Mouse (Mus musculus): ENCODE data around the gene Tmcc1. TPM values are rescaled to one million over a fixed set of nuclear protein-coding genes. Genes with fewer than 3 reads are reported as not detected.
A peak's percentile ranks its signal among the peaks of the same experiment; 100 is the strongest.

Gene Tmcc1
- polyA plus RNA-seq, 1 experiment from 2014 or later, result 27.1 TPM

DNA sequence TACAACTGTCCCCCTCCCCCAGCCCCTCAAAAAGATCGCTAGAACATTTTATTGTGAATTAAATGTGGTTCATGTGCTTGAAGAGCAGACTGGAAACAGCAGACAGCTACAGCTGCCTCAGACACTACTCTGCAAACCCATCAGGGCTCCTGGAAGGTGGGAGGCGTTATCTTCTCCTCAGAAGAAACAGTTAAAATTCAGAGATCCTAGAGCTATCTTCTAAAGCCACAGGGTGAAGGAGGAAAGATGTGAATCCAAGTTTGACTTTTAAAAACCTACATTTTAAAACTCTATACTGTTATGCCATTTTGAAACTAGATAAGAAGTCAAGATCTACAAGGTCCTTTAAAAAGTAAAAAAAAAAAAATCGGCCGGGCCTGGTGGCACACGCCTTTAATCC lies 162.2 kb downstream of the Tmcc1 start:
- WGBS, result 95% methylated on average over 5 of the region's 5 CpGs
- Histone ChIP-seq H3K4me2 (ENCODE audit: low read length) (no peak overlapping the region), H3K9me3 (replicated peaks; ENCODE audit: control insufficient read depth, low read length, poor library complexity, severe bottlenecking) (no peaks in the 10 kb centered on the region), H3K27ac (ENCODE audit: low read length) (no peak overlapping the region), H3K4me1 (ENCODE audit: control insufficient read depth, insufficient read depth, low read length) (peaks cover 3% of the 10 kb centered on the region; the same call in 1 of the 2 replicates), H3K4me3 (ENCODE audit: low read depth, low read length) (no peak overlapping the region), H3K36me3 (ENCODE audit: control insufficient read depth, insufficient read depth, low read length) (no peaks in the 10 kb centered on the region), H3K9ac (ENCODE audit: low read depth, low read length) (no peak overlapping the region), H3K27me3 (ENCODE audit: control insufficient read depth, insufficient read depth, low read depth, low read length) (no peaks in the 10 kb centered on the region)
- ATAC-seq, result no peak

DNA sequence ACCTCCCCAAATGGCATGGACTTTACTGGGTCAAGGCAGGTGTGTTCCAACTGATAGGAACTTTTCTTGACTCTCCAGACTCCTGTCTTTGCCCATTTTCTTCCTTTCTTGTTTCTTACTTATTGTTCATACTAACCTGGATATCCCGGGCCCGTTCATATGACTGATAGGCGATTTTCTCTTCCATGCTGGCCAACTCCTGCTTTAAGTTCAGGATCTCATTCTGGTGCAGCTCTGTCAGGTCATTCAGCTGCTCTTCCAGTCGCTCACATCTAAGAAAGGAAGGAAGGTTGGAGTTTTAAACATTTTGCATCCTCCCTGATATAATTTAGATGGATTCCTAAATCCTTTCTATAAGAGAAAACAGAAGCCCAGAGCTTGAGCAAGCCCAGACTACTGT lies 168.6 kb downstream of the Tmcc1 start:
- no peak overlapping the region for H3K27ac ChIP-seq (ENCODE audit: low read length)
- no peak overlapping the region for H3K9ac ChIP-seq (ENCODE audit: low read depth, low read length)
- 91% methylated on average over 4 of the region's 4 CpGs for WGBS
- ATAC-seq, result no peak
- no peak overlapping the region for H3K4me2 ChIP-seq (ENCODE audit: low read length)
- peaks cover 9% of the 10 kb centered on the region for H3K9me3 ChIP-seq (replicated peaks; ENCODE audit: control insufficient read depth, low read length, poor library complexity, severe bottlenecking)
- no peaks in the 10 kb centered on the region for H3K27me3 ChIP-seq (ENCODE audit: control insufficient read depth, insufficient read depth, low read depth, low read length)
- H3K36me3 ChIP-seq (ENCODE audit: control insufficient read depth, insufficient read depth, low read length), result peaks cover 7% of the 10 kb centered on the region; the same call in 1 of the 2 replicates
- no peak overlapping the region for H3K4me3 ChIP-seq (ENCODE audit: low read depth, low read length)
- H3K4me1 ChIP-seq (ENCODE audit: control insufficient read depth, insufficient read depth, low read length), result no peaks in the 10 kb centered on the region

DNA sequence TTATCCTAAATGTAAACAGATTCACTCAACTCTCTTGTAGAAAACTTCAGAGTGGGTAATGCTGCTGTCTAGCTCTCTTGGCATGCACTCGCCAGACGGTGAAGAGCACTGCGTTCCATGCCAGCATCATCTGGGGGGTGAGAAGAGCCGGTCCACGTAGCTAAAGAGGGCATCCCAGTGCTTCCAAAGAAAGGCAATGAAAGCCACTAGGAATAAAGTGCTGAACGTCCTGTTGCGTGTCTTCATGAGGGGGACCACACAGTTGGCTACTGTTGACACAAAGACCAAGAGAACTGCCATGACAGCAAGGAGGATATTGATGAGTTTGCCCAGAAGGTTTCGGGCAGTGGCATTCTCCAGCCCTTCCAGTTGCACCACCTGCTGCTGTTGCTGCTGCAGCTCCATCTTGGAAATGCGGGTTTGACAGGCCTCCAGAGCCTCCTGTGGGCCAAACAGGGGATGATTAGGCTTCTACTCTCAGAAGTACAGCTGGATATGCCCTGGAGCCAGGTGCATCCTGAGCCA lies 171.3 kb downstream of the Tmcc1 start:
- Histone ChIP-seq H3K9ac (ENCODE audit: low read depth, low read length) (no peak overlapping the region), H3K36me3 (ENCODE audit: control insufficient read depth, insufficient read depth, low read length) (peaks cover 7% of the 10 kb centered on the region; the same call in 1 of the 2 replicates), H3K27ac (ENCODE audit: low read length) (no peak overlapping the region), H3K4me2 (ENCODE audit: low read length) (no peak overlapping the region), H3K27me3 (ENCODE audit: control insufficient read depth, insufficient read depth, low read depth, low read length) (no peaks in the 10 kb centered on the region), H3K9me3 (replicated peaks; ENCODE audit: control insufficient read depth, low read length, poor library complexity, severe bottlenecking) (peaks cover 9% of the 10 kb centered on the region), H3K4me1 (ENCODE audit: control insufficient read depth, insufficient read depth, low read length) (no peaks in the 10 kb centered on the region), H3K4me3 (ENCODE audit: low read depth, low read length) (no peak overlapping the region)
- ATAC-seq, result no peak
- 88% methylated on average over 9 of the region's 9 CpGs for whole genome bisulfite sequencing

DNA sequence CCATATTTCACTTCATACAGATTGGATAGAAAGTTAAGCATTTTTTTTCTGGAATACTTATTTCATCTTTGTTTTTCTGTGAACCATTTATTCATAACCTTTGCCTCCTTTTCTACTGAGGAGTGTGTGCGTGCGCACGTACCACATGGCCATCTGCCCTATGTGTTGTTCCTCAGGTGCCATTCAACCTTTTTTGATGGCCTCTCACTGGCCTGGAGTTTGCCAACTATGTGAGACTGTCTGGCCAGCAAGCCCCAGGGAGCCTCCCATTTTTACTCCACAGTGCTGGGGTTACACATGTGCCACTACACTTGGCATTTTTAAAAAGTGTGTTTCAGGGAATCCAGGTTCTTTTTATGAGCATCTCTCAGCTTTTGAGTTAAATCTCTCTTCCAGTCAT lies 177.4 kb downstream of the Tmcc1 start:
- H3K4me2 ChIP-seq (ENCODE audit: low read length), result no peak overlapping the region
- no peak overlapping the region for H3K4me3 ChIP-seq (ENCODE audit: low read depth, low read length)
- H3K4me1 ChIP-seq (ENCODE audit: control insufficient read depth, insufficient read depth, low read length), result no peaks in the 10 kb centered on the region
- H3K9ac ChIP-seq (ENCODE audit: low read depth, low read length), result no peak overlapping the region
- no peaks in the 10 kb centered on the region for H3K27me3 ChIP-seq (ENCODE audit: control insufficient read depth, insufficient read depth, low read depth, low read length)
- H3K36me3 ChIP-seq (ENCODE audit: control insufficient read depth, insufficient read depth, low read length), result no peaks in the 10 kb centered on the region
- no peak overlapping the region for H3K27ac ChIP-seq (ENCODE audit: low read length)
- no peaks in the 10 kb centered on the region for H3K9me3 ChIP-seq (replicated peaks; ENCODE audit: control insufficient read depth, low read length, poor library complexity, severe bottlenecking)
- ATAC-seq, result no peak
- WGBS, result 95% methylated on average over 3 of the region's 3 CpGs

DNA sequence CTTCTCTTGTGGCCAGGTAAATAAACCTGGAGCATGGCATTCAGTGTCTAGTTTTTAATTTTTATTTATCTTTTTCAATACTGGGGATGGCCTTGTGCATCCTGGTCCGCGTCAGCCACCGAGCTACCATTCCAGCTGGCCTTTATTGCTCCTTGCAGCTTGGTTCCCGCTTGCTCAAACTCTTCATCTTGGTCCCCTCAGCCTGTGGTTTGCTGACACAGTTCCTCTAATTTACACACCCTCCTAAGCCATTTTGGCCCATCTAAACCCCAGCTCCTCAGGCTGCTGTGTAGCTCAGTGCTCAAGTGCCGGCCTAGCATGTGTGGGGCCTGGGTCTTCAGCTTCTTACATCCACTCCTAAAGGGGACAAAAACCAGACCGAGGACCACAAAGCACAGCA lies 179.2 kb downstream of the Tmcc1 start:
- H3K36me3 ChIP-seq (ENCODE audit: control insufficient read depth, insufficient read depth, low read length), result no peaks in the 10 kb centered on the region
- ATAC-seq, result no peak

DNA sequence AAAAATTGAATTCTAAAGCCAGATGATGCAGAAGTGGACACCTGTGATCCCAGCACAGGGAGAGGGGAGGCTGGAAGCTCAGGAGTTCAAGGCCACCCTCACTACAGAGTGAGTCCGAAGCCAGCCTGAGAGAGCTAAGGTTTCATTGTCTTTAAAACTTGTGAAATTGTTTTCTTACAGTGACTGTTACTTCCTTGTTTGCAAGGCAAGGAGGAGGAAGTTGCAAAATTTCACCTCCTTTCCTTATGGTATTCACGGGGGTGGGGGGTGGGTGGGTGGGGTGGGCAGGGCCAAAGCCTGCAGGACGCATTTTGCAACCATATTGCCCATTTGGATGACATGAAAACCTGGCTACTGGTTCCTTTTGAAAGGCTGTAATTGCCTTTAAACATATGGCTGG lies 179.6 kb downstream of the Tmcc1 start:
- 76% methylated on average over 3 of the region's 3 CpGs for WGBS
- no peak overlapping the region for H3K4me3 ChIP-seq (ENCODE audit: low read depth, low read length)
- no peaks in the 10 kb centered on the region for H3K9me3 ChIP-seq (replicated peaks; ENCODE audit: control insufficient read depth, low read length, poor library complexity, severe bottlenecking)
- no peaks in the 10 kb centered on the region for H3K4me1 ChIP-seq (ENCODE audit: control insufficient read depth, insufficient read depth, low read length)
- no peaks in the 10 kb centered on the region for H3K36me3 ChIP-seq (ENCODE audit: control insufficient read depth, insufficient read depth, low read length)
- no peak overlapping the region for H3K27ac ChIP-seq (ENCODE audit: low read length)
- no peak overlapping the region for H3K9ac ChIP-seq (ENCODE audit: low read depth, low read length)
- no peak for ATAC-seq
- no peaks in the 10 kb centered on the region for H3K27me3 ChIP-seq (ENCODE audit: control insufficient read depth, insufficient read depth, low read depth, low read length)
- no peak overlapping the region for H3K4me2 ChIP-seq (ENCODE audit: low read length)

More for the DNA sequence above, 179.2 kb downstream of the Tmcc1 start:
- Histone ChIP-seq H3K27me3 (ENCODE audit: control insufficient read depth, insufficient read depth, low read depth, low read length) (no peaks in the 10 kb centered on the region), H3K9ac (ENCODE audit: low read depth, low read length) (no peak overlapping the region), H3K4me3 (ENCODE audit: low read depth, low read length) (no peak overlapping the region), H3K4me1 (ENCODE audit: control insufficient read depth, insufficient read depth, low read length) (no peaks in the 10 kb centered on the region), H3K27ac (ENCODE audit: low read length) (no peak overlapping the region), H3K9me3 (replicated peaks; ENCODE audit: control insufficient read depth, low read length, poor library complexity, severe bottlenecking) (no peaks in the 10 kb centered on the region), H3K4me2 (ENCODE audit: low read length) (no peak overlapping the region)
- 87% methylated on average over 6 of the region's 6 CpGs for WGBS

DNA sequence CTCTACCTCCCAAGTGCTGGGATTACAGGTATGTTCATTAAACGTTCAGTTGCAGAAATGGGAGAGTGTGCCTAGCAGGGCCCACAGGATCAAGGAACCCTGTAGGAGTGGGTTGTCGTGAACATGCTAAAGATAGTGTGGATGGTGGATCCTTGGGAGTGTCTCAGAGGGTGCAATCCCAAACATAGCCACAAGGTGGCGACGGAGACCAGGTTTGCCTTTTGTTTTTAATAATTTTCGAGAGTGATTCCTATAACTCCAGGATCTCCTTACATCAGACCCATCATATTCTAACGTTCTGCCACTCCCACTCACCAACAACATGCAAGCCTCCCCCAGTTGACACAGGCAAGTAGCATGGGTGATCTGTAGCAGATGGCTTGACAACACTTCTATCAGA lies 182.7 kb downstream of the Tmcc1 start:
- Histone ChIP-seq H3K27me3 (ENCODE audit: control insufficient read depth, insufficient read depth, low read depth, low read length) (no peaks in the 10 kb centered on the region), H3K4me3 (ENCODE audit: low read depth, low read length) (no peak overlapping the region), H3K36me3 (ENCODE audit: control insufficient read depth, insufficient read depth, low read length) (no peaks in the 10 kb centered on the region), H3K4me1 (ENCODE audit: control insufficient read depth, insufficient read depth, low read length) (no peaks in the 10 kb centered on the region), H3K9me3 (replicated peaks; ENCODE audit: control insufficient read depth, low read length, poor library complexity, severe bottlenecking) (no peaks in the 10 kb centered on the region), H3K9ac (ENCODE audit: low read depth, low read length) (no peak overlapping the region), H3K27ac (ENCODE audit: low read length) (no peak overlapping the region), H3K4me2 (ENCODE audit: low read length) (no peak overlapping the region)
- ATAC-seq, result peak; percentile 57
- WGBS, result 1% methylated on average over 6 of the region's 6 CpGs

DNA sequence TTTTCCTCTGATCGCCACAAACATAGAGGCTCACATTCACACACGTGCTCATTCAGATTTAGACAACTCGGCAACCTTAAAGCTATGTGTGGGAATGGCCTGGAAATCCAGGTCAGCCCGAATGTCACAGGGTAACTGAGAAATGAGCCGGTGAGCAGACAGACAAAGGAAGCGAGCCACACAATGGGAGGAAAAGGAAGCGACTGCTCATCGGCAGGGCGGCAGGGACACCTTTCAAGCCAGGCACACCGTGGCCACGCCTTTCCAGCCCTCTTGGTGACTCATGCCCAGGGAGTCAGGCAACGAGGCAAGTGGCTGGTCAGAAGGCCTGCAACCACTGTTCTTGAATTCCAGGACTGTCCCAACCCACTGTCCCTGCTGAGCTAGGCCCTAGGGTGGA lies 183.9 kb downstream of the Tmcc1 start:
- no peaks in the 10 kb centered on the region for H3K9me3 ChIP-seq (replicated peaks; ENCODE audit: control insufficient read depth, low read length, poor library complexity, severe bottlenecking)
- H3K4me3 ChIP-seq (ENCODE audit: low read depth, low read length), result no peak overlapping the region
- no peak overlapping the region for H3K9ac ChIP-seq (ENCODE audit: low read depth, low read length)
- 55% methylated on average over 12 of the region's 12 CpGs for WGBS
- H3K4me2 ChIP-seq (ENCODE audit: low read length), result no peak overlapping the region
- no peaks in the 10 kb centered on the region for H3K36me3 ChIP-seq (ENCODE audit: control insufficient read depth, insufficient read depth, low read length)
- ATAC-seq, result no peak
- H3K4me1 ChIP-seq (ENCODE audit: control insufficient read depth, insufficient read depth, low read length), result no peaks in the 10 kb centered on the region
- no peaks in the 10 kb centered on the region for H3K27me3 ChIP-seq (ENCODE audit: control insufficient read depth, insufficient read depth, low read depth, low read length)
- H3K27ac ChIP-seq (ENCODE audit: low read length), result no peak overlapping the region

DNA sequence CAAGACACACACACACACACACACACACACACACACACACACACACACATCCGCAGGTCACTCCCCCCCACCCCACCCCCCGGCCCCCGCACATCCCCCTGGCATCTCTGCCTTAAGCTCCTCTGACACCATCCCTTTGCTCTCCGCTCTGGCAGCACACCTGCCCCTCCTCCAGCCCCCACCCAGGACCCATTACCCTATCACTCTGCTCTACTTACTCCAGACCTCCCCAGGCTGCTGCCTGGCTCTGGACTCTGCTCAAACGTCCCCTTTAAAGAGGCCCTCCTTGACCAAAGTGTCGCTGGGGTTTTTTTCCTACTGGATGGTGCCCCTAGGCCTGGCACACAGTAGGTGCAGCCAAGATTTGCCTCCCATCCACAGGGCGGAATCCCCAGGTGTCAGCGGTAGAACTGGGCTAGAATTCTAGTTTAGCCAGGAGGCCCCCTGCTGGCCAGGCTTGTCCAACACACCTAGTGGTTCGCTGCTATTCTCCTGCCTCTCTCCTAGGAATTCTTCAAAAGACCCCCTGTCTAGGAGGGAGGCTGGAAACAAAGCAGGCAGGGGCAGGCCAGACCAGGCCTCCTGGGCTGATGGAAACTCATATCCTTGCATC lies 185.6 kb downstream of the Tmcc1 start:
- Histone ChIP-seq H3K4me1 (ENCODE audit: control insufficient read depth, insufficient read depth, low read length) (no peaks in the 10 kb centered on the region), H3K9me3 (replicated peaks; ENCODE audit: control insufficient read depth, low read length, poor library complexity, severe bottlenecking) (no peaks in the 10 kb centered on the region), H3K4me3 (ENCODE audit: low read depth, low read length) (no peak overlapping the region), H3K36me3 (ENCODE audit: control insufficient read depth, insufficient read depth, low read length) (no peaks in the 10 kb centered on the region), H3K27ac (ENCODE audit: low read length) (no peak overlapping the region), H3K27me3 (ENCODE audit: control insufficient read depth, insufficient read depth, low read depth, low read length) (no peaks in the 10 kb centered on the region), H3K9ac (ENCODE audit: low read depth, low read length) (no peak overlapping the region), H3K4me2 (ENCODE audit: low read length) (no peak overlapping the region)
- no peak; the same call in 1 of the 2 replicates for ATAC-seq
- WGBS, result 19% methylated on average over 9 of the region's 9 CpGs
